Mouse (Mus musculus): Measurements from ENCODE around the gene Flywch2. TPM values are rescaled to one million over a fixed set of nuclear protein-coding genes. Genes with fewer than 3 reads are reported as not detected.

Gene Flywch2
- total RNA-seq, 2 experiments from 2014 or later = 0.46 TPM; not detected in 1

- no peak for DNase-seq
Measured at GRCm38 (mm10) chr17:23758801-23759200, 27.1 kb downstream of the Flywch2 start.

GRCm38 (mm10) chr17:23757581-23757980 lies 28.3 kb downstream of the Flywch2 start:
- intact Hi-C loops (cut with DNase I) = no loop called here

More at GRCm38 (mm10) chr17:23758801-23759200, 27.1 kb downstream of the Flywch2 start:
- intact Hi-C loops (cut with DNase I) = no loop called here

GRCm38 (mm10) chr17:23755689-23756088 lies 30.2 kb downstream of the Flywch2 start:
- DNase-seq = no peak

More at GRCm38 (mm10) chr17:23757581-23757980, 28.3 kb downstream of the Flywch2 start:
- no peak for DNase-seq

GRCm38 (mm10) chr17:23749400-23750191 lies 36.3 kb downstream of the Flywch2 start:
- no peak for DNase-seq
- intact Hi-C loops (cut with DNase I) = no loop called here

More at GRCm38 (mm10) chr17:23755689-23756088, 30.2 kb downstream of the Flywch2 start:
- intact Hi-C loops (cut with DNase I) = no loop called here

GRCm38 (mm10) chr17:23748631-23749391 lies 37.1 kb downstream of the Flywch2 start:
- intact Hi-C loops (cut with DNase I) = no loop called here

GRCm38 (mm10) chr17:23748026-23748425 lies 37.9 kb downstream of the Flywch2 start:
- no peak for DNase-seq
- intact Hi-C loops (cut with DNase I) = no loop called here

More at GRCm38 (mm10) chr17:23748631-23749391, 37.1 kb downstream of the Flywch2 start:
- DNase-seq = peak; percentile 36 to 69

GRCm38 (mm10) chr17:23747471-23747870 lies 38.4 kb downstream of the Flywch2 start:
- no peak for DNase-seq
- intact Hi-C loops (cut with DNase I) = no loop called here

- intact Hi-C loops (cut with DNase I) = no loop called here
- no peak for DNase-seq
Measured at GRCm38 (mm10) chr17:23746767-23747166, 39.1 kb downstream of the Flywch2 start.

GRCm38 (mm10) chr17:23746311-23746710 lies 39.6 kb downstream of the Flywch2 start:
- intact Hi-C loops (cut with DNase I) = no loop called here
- DNase-seq = no peak

GRCm38 (mm10) chr17:23745301-23746251 lies 40.3 kb downstream of the Flywch2 start, which contains the start of gene Kremen2:
Kremen2 (minus strand) TSS chr17:23745833.
- intact Hi-C loops (cut with DNase I) = no loop called here

GRCm38 (mm10) chr17:23744651-23745050 lies 41.2 kb downstream of the Flywch2 start:
- intact Hi-C loops (cut with DNase I) = loop anchor here (5.0 kb wide), 1 partner anchor 53 kb away; no protein-coding TSS in a partner anchor
- no peak for DNase-seq

More at GRCm38 (mm10) chr17:23745301-23746251, 40.3 kb downstream of the Flywch2 start, which contains the start of gene Kremen2:
- DNase-seq = no peak

GRCm38 (mm10) chr17:23744076-23744475 lies 41.8 kb downstream of the Flywch2 start:
- no peak for DNase-seq
- intact Hi-C loops (cut with DNase I) = loop anchor here (5.0 kb wide), 1 partner anchor 53 kb away; no protein-coding TSS in a partner anchor

GRCm38 (mm10) chr17:23742941-23743340 lies 42.9 kb downstream of the Flywch2 start:
- no peak for DNase-seq
- intact Hi-C loops (cut with DNase I) = loop anchor here (5.0 kb wide), 1 partner anchor 54 kb away; no protein-coding TSS in a partner anchor

GRCm38 (mm10) chr17:23742210-23742793 lies 43.6 kb downstream of the Flywch2 start:
- intact Hi-C loops (cut with DNase I) = loop anchor here (5.0 kb wide), 1 partner anchor 55 kb away; no protein-coding TSS in a partner anchor
- no peak for DNase-seq

- no peak for DNase-seq
- intact Hi-C loops (cut with DNase I) = loop anchor here (5.0 kb wide), 1 partner anchor 56 kb away; no protein-coding TSS in a partner anchor
Measured at GRCm38 (mm10) chr17:23741359-23742209, 44.3 kb downstream of the Flywch2 start.

GRCm38 (mm10) chr17:23740598-23741021 lies 45.3 kb downstream of the Flywch2 start, which contains the start of gene Paqr4:
Paqr4 (minus strand) TSS chr17:23740867.
- DNase-seq = no peak
- intact Hi-C loops (cut with DNase I) = loop anchor here (5.0 kb wide), 1 partner anchor 57 kb away; no protein-coding TSS in a partner anchor

GRCm38 (mm10) chr17:23740136-23740584 lies 45.7 kb downstream of the Flywch2 start:
- intact Hi-C loops (cut with DNase I) = loop anchor here (5.0 kb wide), 1 partner anchor 57 kb away; no protein-coding TSS in a partner anchor
- DNase-seq = peak; percentile 83 to 88

Measured in gastrocnemius, postnatal 36 days (tissue).